Comparison of ENCODE assay signal across 10 mouse cellular contexts in genomic region chr3:120472687-120473644, GRCm38 (mm10).
DNase-seq lines count a peak whose midpoint lies in the region; ATAC-seq and TF ChIP-seq lines count a peak whose summit lies in the region.
"Had no signal": no experiment of that assay in that cellular context is flagged by ENCODE, and none has a peak within 500 bp of the region (broad histone marks: within the 10 kb centered on the region; RNA-seq: fewer than 3 reads in every experiment).

No protein-coding gene starts in this region.

- no peak overlapping the region; the same call in 1 of the 2 replicates for H3K27ac ChIP-seq in left cerebral cortex, adult 2 months
- H3K27ac ChIP-seq in forebrain, embryonic 13.5 days, result peak overlapping the region; percentile 48; the same call in 1 of the 2 replicates
- peak overlapping the region; percentile 78 for H3K27ac ChIP-seq in midbrain, embryonic 12.5 days (replicated peaks)
- H3K27ac ChIP-seq: embryonic facial prominence, embryonic 15.5 days; macrophage had no signal

- H3K9me3 ChIP-seq in forebrain, embryonic 13.5 days (replicated peaks), result no peaks in the 10 kb centered on the region
- H3K9me3 ChIP-seq in midbrain, embryonic 12.5 days, result no peaks in the 10 kb centered on the region
- H3K9me3 ChIP-seq: embryonic facial prominence, embryonic 15.5 days had no signal

- TF ChIP-seq CTCF in left cerebral cortex, adult 2 months (IDR thresholded peaks at IDR 0.05), result no peak

- peaks cover 19% of the 10 kb centered on the region for H3K4me1 ChIP-seq in forebrain, embryonic 13.5 days
- H3K4me1 ChIP-seq in midbrain, embryonic 12.5 days, result peaks cover 16% of the 10 kb centered on the region

- WGBS in forebrain, embryonic 13.5 days, result 36% methylated on average over 13 of the region's 13 CpGs
- WGBS in midbrain, embryonic 12.5 days, result 45% methylated on average over 13 of the region's 13 CpGs

- no peak overlapping the region for H3K4me3 ChIP-seq in left cerebral cortex, adult 2 months
- no peak overlapping the region for H3K4me3 ChIP-seq in forebrain, embryonic 13.5 days
- H3K4me3 ChIP-seq in midbrain, embryonic 12.5 days, result no peak overlapping the region
- H3K4me3 ChIP-seq: embryonic facial prominence, embryonic 15.5 days had no signal

- peak overlapping the region; percentile 4; the same call in 1 of the 2 replicates for H3K4me2 ChIP-seq in forebrain, embryonic 13.5 days
- 0 out of 2 replicates have a peak overlapping the region, but pooled peaks have one; percentile 5 for H3K4me2 ChIP-seq in midbrain, embryonic 12.5 days (replicated peaks)
- H3K4me2 ChIP-seq: embryonic facial prominence, embryonic 15.5 days had no signal

- H3K36me3 ChIP-seq in forebrain, embryonic 13.5 days (ENCODE audit: poor library complexity, severe bottlenecking), result no peaks in the 10 kb centered on the region
- no peaks in the 10 kb centered on the region for H3K36me3 ChIP-seq in midbrain, embryonic 12.5 days
- H3K36me3 ChIP-seq: embryonic facial prominence, embryonic 15.5 days had no signal

- intact Hi-C loops in left cerebral cortex, postnatal 25 days (cut with DNase I), result no loop called here
- intact Hi-C loops in left cerebral cortex, adult 2 months (cut with DNase I), result no loop called here

- peak; percentile 60 for ATAC-seq in forebrain, embryonic 13.5 days
- peak; percentile 51 for ATAC-seq in midbrain, embryonic 12.5 days (ENCODE audit: low FRiP score, low read depth)
- no peak for ATAC-seq in granulocyte monocyte progenitor cell, adult 5-6 weeks (replicated peaks; ENCODE audit: poor library complexity, severe bottlenecking)

- DNase-seq in cerebellum, postnatal 10 days, result peak; percentile 55 to 59
- DNase-seq in cerebellum, adult 11 months, result no peak
- peak; percentile 2 to 12 for DNase-seq in left cerebral cortex, postnatal 25 days (ENCODE audit: low spot score in 2 of 2)
- DNase-seq in left cerebral cortex, adult 2 months (ENCODE audit: extremely low spot score in 1 of 2, low spot score in 2 of 2), result no peak
- DNase-seq in spleen, adult 12 weeks (ENCODE audit: low spot score), result no peak

- H3K9ac ChIP-seq in forebrain, embryonic 13.5 days, result no peak overlapping the region
- H3K9ac ChIP-seq in midbrain, embryonic 12.5 days (replicated peaks), result no peak overlapping the region
- H3K9ac ChIP-seq: embryonic facial prominence, embryonic 15.5 days had no signal

- H3K27me3 ChIP-seq in forebrain, embryonic 13.5 days, result no peaks in the 10 kb centered on the region
- H3K27me3 ChIP-seq in midbrain, embryonic 12.5 days, result no peaks in the 10 kb centered on the region
- H3K27me3 ChIP-seq: embryonic facial prominence, embryonic 15.5 days had no signal

Comparison
In these comparisons a context has a peak if more than half of its experiments do, and no peak if none do; other contexts are left out.
1. DNase-seq: peak in cerebellum, postnatal 10 days (2 of 2) and left cerebral cortex, postnatal 25 days (2 of 2); none in cerebellum, adult 11 months (single experiment), left cerebral cortex, adult 2 months (0 of 2) and spleen, adult 12 weeks (single experiment).